Mouse (Mus musculus): ENCODE measurements around the gene Agtrap. TPM values are rescaled to one million over a fixed set of nuclear protein-coding genes. Genes with fewer than 3 reads are reported as not detected.
"Not testable (repeated sequence)": the region's sequence is repeated elsewhere in the genome, so short reads cannot be mapped to it uniquely, and the experiment has no call there.

The Agtrap gene
- total and polyA plus RNA-seq, 2 experiments from 2014 or later = 4.2 to 7.9 TPM

DNA sequence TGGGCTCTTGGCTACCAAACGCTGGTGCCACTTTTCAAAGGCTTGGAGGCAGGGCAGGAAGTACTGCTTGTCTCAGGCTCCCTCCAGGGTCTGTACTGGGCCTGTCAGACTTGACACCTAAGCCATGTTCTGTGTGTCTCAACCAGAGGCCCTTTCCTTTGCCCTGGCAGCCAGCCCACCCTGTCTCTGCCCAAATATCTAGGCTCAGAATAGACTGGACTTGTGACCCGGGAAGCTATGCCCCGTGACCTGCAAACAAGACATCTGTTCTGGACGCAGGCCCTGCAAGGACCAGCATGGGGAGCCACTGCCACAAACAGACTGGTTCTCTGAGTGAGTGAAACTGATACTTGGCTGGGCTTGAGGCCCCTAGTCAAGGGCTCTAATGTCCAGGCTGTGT is 31.0 kb downstream of the Agtrap start:
- no peak overlapping the region for H3K4me2 ChIP-seq (ENCODE audit: low read depth)
- no peak for TF ChIP-seq CTCF (IDR thresholded peaks at IDR 0.05; ENCODE audit: low read depth)
- H3K4me1 ChIP-seq (ENCODE audit: insufficient read depth) = no peaks in the 10 kb centered on the region
- H3K27me3 ChIP-seq (ENCODE audit: insufficient read depth, low read length) = no peaks in the 10 kb centered on the region
- ATAC-seq = no peak
- H3K9ac ChIP-seq = no peak overlapping the region
- H3K4me3 ChIP-seq (ENCODE audit: low read depth, low read length) = no peak overlapping the region
- WGBS = 95% methylated on average over 4 of the region's 4 CpGs
- no peak for DNase-seq
- no peak overlapping the region for H3K27ac ChIP-seq (ENCODE audit: low read depth, low read length)
- no peaks in the 10 kb centered on the region for H3K9me3 ChIP-seq (ENCODE audit: low read length)
- H3K36me3 ChIP-seq (ENCODE audit: insufficient read depth) = peaks cover 62% of the 10 kb centered on the region

DNA sequence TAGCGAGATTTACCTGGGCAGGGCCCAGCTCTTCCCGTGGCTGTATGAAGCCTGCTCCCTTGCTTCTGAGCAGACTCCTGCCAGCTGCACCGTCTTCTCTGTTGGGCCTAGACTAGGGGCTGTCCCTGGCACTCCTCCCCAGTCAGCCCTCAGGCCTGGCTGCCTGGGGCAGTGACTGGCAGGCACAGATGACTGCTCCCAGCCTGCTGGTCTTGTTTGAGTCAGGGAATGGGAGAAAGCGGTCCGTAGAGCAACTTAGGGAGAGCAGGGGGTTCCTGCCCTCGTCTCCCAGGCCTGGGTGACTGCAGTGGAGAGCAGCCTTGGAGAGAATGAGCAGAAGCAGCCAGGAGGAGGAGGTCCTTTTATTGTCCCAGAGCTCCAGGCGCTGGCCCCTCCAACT is 31.6 kb downstream of the Agtrap start:
- Histone ChIP-seq H3K4me1 (ENCODE audit: insufficient read depth) (no peaks in the 10 kb centered on the region), H3K9ac (no peak overlapping the region), H3K4me3 (ENCODE audit: low read depth, low read length) (no peak overlapping the region), H3K36me3 (ENCODE audit: insufficient read depth) (peaks cover 68% of the 10 kb centered on the region), H3K4me2 (ENCODE audit: low read depth) (no peak overlapping the region), H3K27ac (ENCODE audit: low read depth, low read length) (no peak overlapping the region), H3K27me3 (ENCODE audit: insufficient read depth, low read length) (no peaks in the 10 kb centered on the region), H3K9me3 (ENCODE audit: low read length) (no peaks in the 10 kb centered on the region)
- TF ChIP-seq CTCF (IDR thresholded peaks at IDR 0.05; ENCODE audit: low read depth) = no peak
- ATAC-seq (no peak), DNase-seq (no peak)
- 77% methylated on average over 7 of the region's 7 CpGs for WGBS

DNA sequence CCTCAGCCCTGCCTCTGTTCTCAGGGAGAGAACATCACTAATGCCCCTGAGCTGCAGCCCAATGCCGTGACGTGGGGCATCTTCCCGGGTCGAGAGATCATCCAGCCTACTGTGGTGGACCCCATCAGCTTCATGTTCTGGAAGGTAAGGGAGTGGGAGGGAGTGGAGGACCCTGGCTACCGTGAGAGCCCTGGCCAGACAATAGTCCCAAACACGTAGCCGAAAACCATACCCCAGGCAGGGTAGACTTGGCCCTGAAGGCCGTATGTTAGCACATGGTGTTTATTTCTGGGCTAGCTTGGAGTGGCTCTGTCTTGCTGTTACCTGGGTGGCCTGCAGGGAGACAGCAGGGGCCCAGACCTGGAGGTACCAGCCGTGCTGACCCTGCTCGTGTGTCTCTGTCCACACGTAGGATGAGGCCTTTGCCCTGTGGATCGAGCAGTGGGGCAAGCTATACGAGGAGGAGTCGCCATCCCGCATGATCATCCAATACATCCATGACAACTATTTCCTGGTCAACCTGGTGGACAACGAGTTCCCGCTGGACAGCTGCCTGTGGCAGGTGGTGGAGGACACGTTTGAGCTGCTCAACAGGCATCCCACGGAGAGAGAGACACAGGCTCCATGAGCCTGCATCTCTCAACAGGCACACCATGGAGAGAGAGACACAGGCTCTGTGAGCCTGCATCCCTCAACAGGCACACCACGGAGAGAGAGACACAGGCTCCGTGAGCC is 32.7 kb downstream of the Agtrap start:
- Histone ChIP-seq H3K27ac (ENCODE audit: low read depth, low read length) (no peak overlapping the region), H3K36me3 (ENCODE audit: insufficient read depth) (peaks cover 79% of the 10 kb centered on the region), H3K9me3 (ENCODE audit: low read length) (no peaks in the 10 kb centered on the region), H3K4me2 (ENCODE audit: low read depth) (no peak overlapping the region), H3K4me3 (ENCODE audit: low read depth, low read length) (no peak overlapping the region), H3K27me3 (ENCODE audit: insufficient read depth, low read length) (no peaks in the 10 kb centered on the region), H3K4me1 (ENCODE audit: insufficient read depth) (no peaks in the 10 kb centered on the region), H3K9ac (no peak overlapping the region)
- DNase-seq = no peak
- no peak for TF ChIP-seq CTCF (IDR thresholded peaks at IDR 0.05; ENCODE audit: low read depth)
- 93% methylated on average over 21 of the region's 21 CpGs for WGBS
- ATAC-seq = no peak

DNA sequence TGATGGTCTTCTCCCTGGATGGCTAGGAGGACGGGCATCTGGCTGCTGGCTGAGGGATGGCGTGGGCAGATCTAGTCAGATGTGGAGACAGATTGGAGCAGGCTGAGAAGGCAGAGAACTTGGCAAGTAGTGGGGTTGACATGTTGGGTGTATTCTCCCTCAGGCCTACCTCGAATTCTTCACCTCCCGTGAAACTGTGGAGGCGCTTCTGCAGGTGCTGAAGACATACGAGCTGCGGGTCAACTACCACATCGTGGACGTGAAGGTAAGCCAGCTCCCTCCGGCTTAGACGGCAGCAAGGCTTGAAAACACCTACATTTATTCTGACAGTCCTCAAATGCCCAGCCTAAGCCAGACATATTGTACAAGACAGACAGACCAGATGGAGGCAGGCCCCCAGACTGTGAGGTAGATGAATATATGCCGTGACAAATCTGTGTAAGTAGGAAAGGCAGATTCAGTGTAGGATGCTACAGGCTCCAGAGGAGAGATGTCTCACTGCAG is 34.4 kb downstream of the Agtrap start:
- peaks cover 78% of the 10 kb centered on the region for H3K36me3 ChIP-seq (ENCODE audit: insufficient read depth)
- H3K4me2 ChIP-seq (ENCODE audit: low read depth) = no peak overlapping the region
- H3K9me3 ChIP-seq (ENCODE audit: low read length) = no peaks in the 10 kb centered on the region
- WGBS = 79% methylated on average over 12 of the region's 12 CpGs
- H3K4me1 ChIP-seq (ENCODE audit: insufficient read depth) = no peaks in the 10 kb centered on the region
- H3K27ac ChIP-seq (ENCODE audit: low read depth, low read length) = no peak overlapping the region
- ATAC-seq (peak; percentile 62), DNase-seq (peak; percentile 55)
- H3K27me3 ChIP-seq (ENCODE audit: insufficient read depth, low read length) = no peaks in the 10 kb centered on the region
- H3K4me3 ChIP-seq (ENCODE audit: low read depth, low read length) = no peak overlapping the region
- TF ChIP-seq CTCF (IDR thresholded peaks at IDR 0.05; ENCODE audit: low read depth) = no peak
- no peak overlapping the region for H3K9ac ChIP-seq

DNA sequence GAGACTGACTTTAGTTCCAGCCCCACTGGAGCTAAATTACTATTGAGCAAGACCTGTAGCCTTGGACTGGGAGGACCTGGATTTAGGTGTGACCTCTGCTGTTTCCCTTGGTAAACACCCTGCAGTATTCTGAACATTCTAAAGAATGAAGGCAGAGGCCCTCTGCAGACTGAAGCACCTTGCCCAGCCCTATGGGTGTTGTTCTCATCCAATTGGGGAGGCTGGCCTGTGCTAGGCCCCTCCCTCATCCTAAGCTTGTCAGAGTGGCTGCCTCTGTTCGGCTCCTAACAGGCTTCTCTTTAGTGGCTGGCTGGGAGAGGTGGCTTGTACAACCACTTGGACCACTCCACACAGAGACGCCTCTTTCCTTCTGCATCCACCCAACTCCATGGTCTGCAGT is 34.9 kb downstream of the Agtrap start:
- 52% methylated on average over 2 of the region's 2 CpGs for WGBS
- Histone ChIP-seq H3K4me3 (ENCODE audit: low read depth, low read length) (no peak overlapping the region), H3K9ac (no peak overlapping the region), H3K9me3 (ENCODE audit: low read length) (no peaks in the 10 kb centered on the region), H3K36me3 (ENCODE audit: insufficient read depth) (peaks cover 78% of the 10 kb centered on the region), H3K4me1 (ENCODE audit: insufficient read depth) (no peaks in the 10 kb centered on the region), H3K27me3 (ENCODE audit: insufficient read depth, low read length) (no peaks in the 10 kb centered on the region), H3K27ac (ENCODE audit: low read depth, low read length) (no peak overlapping the region), H3K4me2 (ENCODE audit: low read depth) (no peak overlapping the region)
- no peak for ATAC-seq
- no peak for DNase-seq
- TF ChIP-seq CTCF (IDR thresholded peaks at IDR 0.05; ENCODE audit: low read depth) = no peak

DNA sequence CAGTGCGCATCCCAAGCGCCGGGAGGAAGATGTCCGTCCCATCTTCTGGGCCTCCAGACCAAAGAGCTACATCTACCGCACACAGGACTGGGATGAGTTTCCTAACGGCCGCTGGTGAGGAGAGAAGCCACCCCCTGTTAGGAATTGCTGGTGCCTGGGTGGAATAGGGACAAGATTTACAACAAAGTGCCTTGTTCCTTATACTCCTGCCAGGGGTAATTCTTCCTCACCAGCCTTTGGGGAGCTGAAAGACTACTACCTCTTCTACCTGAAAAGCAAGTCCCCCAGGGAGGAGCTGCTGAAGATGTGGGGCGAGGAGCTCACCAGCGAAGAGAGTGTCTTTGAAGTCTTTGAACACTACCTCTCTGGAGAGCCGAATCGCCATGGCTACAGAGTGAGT is 35.9 kb downstream of the Agtrap start:
- H3K27ac ChIP-seq (ENCODE audit: low read depth, low read length) = no peak overlapping the region
- peaks cover 74% of the 10 kb centered on the region for H3K36me3 ChIP-seq (ENCODE audit: insufficient read depth)
- no peaks in the 10 kb centered on the region for H3K9me3 ChIP-seq (ENCODE audit: low read length)
- no peaks in the 10 kb centered on the region for H3K4me1 ChIP-seq (ENCODE audit: insufficient read depth)
- H3K27me3 ChIP-seq (ENCODE audit: insufficient read depth, low read length) = no peaks in the 10 kb centered on the region
- no peak overlapping the region for H3K4me3 ChIP-seq (ENCODE audit: low read depth, low read length)
- no peak overlapping the region for H3K9ac ChIP-seq
- WGBS = 84% methylated on average over 11 of the region's 11 CpGs
- no peak overlapping the region for H3K4me2 ChIP-seq (ENCODE audit: low read depth)
- DNase-seq = no peak
- no peak for ATAC-seq
- no peak for TF ChIP-seq CTCF (IDR thresholded peaks at IDR 0.05; ENCODE audit: low read depth)

DNA sequence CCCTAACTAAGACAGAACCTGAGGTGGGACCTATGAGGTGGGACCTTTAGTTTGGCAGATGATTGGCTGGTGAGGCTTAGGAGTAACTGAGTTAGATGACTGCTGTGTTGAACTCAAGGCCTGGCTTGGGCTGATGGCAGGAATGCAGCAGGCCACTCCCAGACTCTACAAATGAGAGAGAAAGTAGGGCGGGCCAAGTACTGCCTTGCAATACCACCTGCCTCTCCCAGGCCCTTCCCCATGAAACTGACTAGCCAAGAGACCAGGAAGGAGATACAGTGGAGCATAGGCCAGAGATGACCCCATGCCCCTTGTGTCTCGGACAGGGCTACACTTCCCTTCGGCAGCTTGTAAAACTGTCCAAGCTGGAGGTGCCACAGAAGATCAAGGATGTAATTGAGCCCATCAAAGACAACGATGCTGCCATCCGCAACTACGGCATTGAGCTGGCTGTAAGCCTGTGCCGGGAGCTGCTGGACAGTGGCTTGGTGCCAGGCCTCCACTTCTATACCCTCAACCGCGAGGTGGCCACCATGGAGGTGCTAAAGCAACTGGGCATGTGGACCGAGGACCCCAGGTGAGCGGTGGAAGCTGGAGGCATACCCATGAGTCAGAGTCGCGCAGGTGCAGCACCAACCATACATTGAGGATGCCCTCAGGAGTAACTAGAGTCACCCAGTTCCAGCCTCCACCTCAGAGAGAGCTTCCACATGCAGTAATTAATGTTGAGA is 36.6 kb downstream of the Agtrap start:
- Histone ChIP-seq H3K9ac (no peak overlapping the region), H3K9me3 (ENCODE audit: low read length) (no peaks in the 10 kb centered on the region), H3K4me1 (ENCODE audit: insufficient read depth) (no peaks in the 10 kb centered on the region), H3K27me3 (ENCODE audit: insufficient read depth, low read length) (no peaks in the 10 kb centered on the region), H3K36me3 (ENCODE audit: insufficient read depth) (peaks cover 69% of the 10 kb centered on the region), H3K27ac (ENCODE audit: low read depth, low read length) (no peak overlapping the region), H3K4me3 (ENCODE audit: low read depth, low read length) (no peak overlapping the region), H3K4me2 (ENCODE audit: low read depth) (no peak overlapping the region)
- WGBS = 93% methylated on average over 13 of the region's 13 CpGs
- DNase-seq = no peak
- ATAC-seq = no peak
- TF ChIP-seq CTCF (IDR thresholded peaks at IDR 0.05; ENCODE audit: low read depth) = no peak

DNA sequence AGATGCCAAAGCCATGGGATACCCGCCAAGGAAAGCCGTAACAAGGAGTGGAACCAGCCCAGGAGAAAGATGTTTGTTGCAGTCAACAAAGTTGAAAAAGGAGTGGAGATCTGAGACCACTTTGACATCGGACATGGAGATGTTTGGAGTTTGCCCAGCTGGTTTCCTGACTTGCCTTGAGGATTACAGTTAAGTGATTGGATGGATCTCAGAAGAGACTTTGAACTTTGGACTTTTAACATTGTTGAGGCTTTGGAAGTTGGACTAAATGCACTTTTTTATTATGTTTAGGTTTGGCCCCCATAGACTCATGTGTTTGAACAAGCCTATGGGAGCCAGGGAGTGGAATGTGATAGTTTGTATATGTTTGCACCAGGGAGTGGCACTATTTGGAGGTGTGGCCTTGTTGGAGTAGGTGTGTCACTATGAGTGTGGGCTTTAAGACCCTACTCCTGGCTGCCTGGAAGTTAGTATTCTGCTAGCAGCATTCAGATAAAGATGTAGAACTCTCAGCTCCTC is 37.4 kb downstream of the Agtrap start:
- not testable (repeated sequence) for H3K4me3 ChIP-seq (ENCODE audit: low read depth, low read length)

More for the DNA sequence above, 37.4 kb downstream of the Agtrap start:
- DNase-seq; H3K9me3 ChIP-seq (ENCODE audit: low read length); H3K4me1 ChIP-seq (ENCODE audit: insufficient read depth); H3K4me2 ChIP-seq (ENCODE audit: low read depth); H3K9ac ChIP-seq; H3K27ac ChIP-seq (ENCODE audit: low read depth, low read length); ATAC-seq; H3K27me3 ChIP-seq (ENCODE audit: insufficient read depth, low read length): not testable (repeated sequence)
- peaks cover 61% of the 10 kb centered on the region for H3K36me3 ChIP-seq (ENCODE audit: insufficient read depth)
- 92% methylated on average over 3 of the region's 3 CpGs for WGBS
